Mouse (Mus musculus) left cerebral cortex, postnatal 36 days (tissue): ENCODE measurements around the gene Ism1. TPM values are rescaled to one million over a fixed set of nuclear protein-coding genes. Genes with fewer than 3 reads are reported as not detected.

ENCODE experiments used
- DNase-seq, 2 experiments: peaks; one replicate each; pipeline ENCODE4 v3.0.0; 2021 to 2022; ENCODE audit warnings: low spot score in 2 of 2, mixed read lengths in 1 of 2
- intact Hi-C: fragments of 180-260 bp; cut with DNase I; formaldehyde crosslinking; loops from one replicate; pipeline ENCODE4 v1.15.1; 2025
- total RNA-seq, 2 experiments: library from RNA; stranded (reverse); gene quantifications; 2 replicates each; pipeline ENCODE4 v1.2.3; 2021

The Ism1 gene
- total RNA-seq, 2 experiments from 2014 or later: 6.9 to 8.4 TPM

- no peak for DNase-seq
- intact Hi-C loops: no loop called here
Measured at GRCm38 (mm10) chr2:139708194-139708899, 30.4 kb downstream of the Ism1 start.

- no peak for DNase-seq
- intact Hi-C loops: no loop called here
Measured at GRCm38 (mm10) chr2:139711640-139712039, 33.7 kb downstream of the Ism1 start.

GRCm38 (mm10) chr2:139712046-139712445 is 34.1 kb downstream of the Ism1 start:
- no peak for DNase-seq
- intact Hi-C loops: no loop called here

- DNase-seq: no peak
- intact Hi-C loops: no loop called here
Measured at GRCm38 (mm10) chr2:139714206-139714605, 36.2 kb downstream of the Ism1 start.

- no peak for DNase-seq
Measured at GRCm38 (mm10) chr2:139717772-139718171, 39.8 kb downstream of the Ism1 start.

GRCm38 (mm10) chr2:139722700-139723099 is 44.7 kb downstream of the Ism1 start:
- intact Hi-C loops: loop anchor here (1.0 kb wide), 1 partner anchor 131 kb away; no protein-coding TSS in a partner anchor
- DNase-seq: peak; percentile 36 to 45

More at GRCm38 (mm10) chr2:139717772-139718171, 39.8 kb downstream of the Ism1 start:
- intact Hi-C loops: loop anchor here (5.0 kb wide), 1 partner anchor 40 kb away; the partner anchor contains the start of gene Ism1

GRCm38 (mm10) chr2:139723304-139723703 is 45.3 kb downstream of the Ism1 start:
- no peak for DNase-seq
- intact Hi-C loops: no loop called here

- intact Hi-C loops: no loop called here
Measured at GRCm38 (mm10) chr2:139724202-139724838, 46.3 kb downstream of the Ism1 start.

GRCm38 (mm10) chr2:139725328-139725727 is 47.4 kb downstream of the Ism1 start:
- intact Hi-C loops: no loop called here
- DNase-seq: no peak

More at GRCm38 (mm10) chr2:139724202-139724838, 46.3 kb downstream of the Ism1 start:
- no peak for DNase-seq

- intact Hi-C loops: no loop called here
- DNase-seq: no peak
Measured at GRCm38 (mm10) chr2:139728060-139728459, 50.1 kb downstream of the Ism1 start.

- no peak for DNase-seq
- intact Hi-C loops: no loop called here
Measured at GRCm38 (mm10) chr2:139729377-139729776, 51.4 kb downstream of the Ism1 start.

GRCm38 (mm10) chr2:139742381-139742780 is 64.4 kb downstream of the Ism1 start:
- no peak for DNase-seq
- intact Hi-C loops: loop anchor here (5.0 kb wide), 1 partner anchor 150 kb away; no protein-coding TSS in a partner anchor

GRCm38 (mm10) chr2:139757021-139757420 is 79.0 kb downstream of the Ism1 start:
- intact Hi-C loops: no loop called here
- DNase-seq: no peak

GRCm38 (mm10) chr2:139757456-139757855 is 79.5 kb downstream of the Ism1 start:
- no peak for DNase-seq
- intact Hi-C loops: no loop called here

- intact Hi-C loops: no loop called here
- no peak for DNase-seq
Measured at GRCm38 (mm10) chr2:139764355-139764754, 86.4 kb downstream of the Ism1 start.

- intact Hi-C loops: no loop called here
- no peak for DNase-seq
Measured at GRCm38 (mm10) chr2:139774949-139775570, 97.1 kb downstream of the Ism1 start.

GRCm38 (mm10) chr2:139776644-139777043 is 98.7 kb downstream of the Ism1 start:
- intact Hi-C loops: no loop called here
- no peak for DNase-seq

- intact Hi-C loops: no loop called here
- no peak for DNase-seq
Measured at GRCm38 (mm10) chr2:139778283-139778682, 100.3 kb downstream of the Ism1 start.

GRCm38 (mm10) chr2:139783318-139783850 is 105.4 kb downstream of the Ism1 start:
- DNase-seq: no peak
- intact Hi-C loops: no loop called here

GRCm38 (mm10) chr2:139784465-139784864 is 106.5 kb downstream of the Ism1 start:
- intact Hi-C loops: no loop called here
- DNase-seq: no peak
